Mouse (Mus musculus) hindbrain, embryonic 11.5 days (tissue): ENCODE measurements around the gene Cerk. TPM values are rescaled to one million over a fixed set of nuclear protein-coding genes. Genes with fewer than 3 reads are reported as not detected.
"Not testable (repeated sequence)": the region's sequence is repeated elsewhere in the genome, so short reads cannot be mapped to it uniquely, and the experiment has no call there.

Source experiments
- ATAC-seq: fragments of 200-750 bp; cut with Nextera tagmentation; 2 replicates; pipeline ENCODE4 v1.8.0; 2017; ENCODE audit warnings: mild to moderate bottlenecking, moderate TSS enrichment, moderate library complexity; ENCODE audit not compliant: low FRiP score
- DNase-seq: peaks from one replicate; pipeline ENCODE4 v3.0.0-alpha.2; 2015; ENCODE audit warnings: low spot score
- H3K27ac ChIP-seq: fragments of 300-500 bp; sonication (generic); 2 replicates; pipeline ENCODE4 v1.5.1; 2014; ENCODE audit warnings: mild to moderate bottlenecking, low read depth, low read length
- H3K27me3 ChIP-seq: fragments of 300-500 bp; sonication (generic); 2 replicates; pipeline ENCODE4 v1.6.1; 2014; ENCODE audit warnings: mild to moderate bottlenecking, low read length, moderate library complexity, mixed read lengths; ENCODE audit not compliant: control insufficient read depth, insufficient read depth
- H3K36me3 ChIP-seq: fragments of 300-500 bp; sonication (generic); 2 replicates; pipeline ENCODE4 v1.6.1; 2014; ENCODE audit warnings: mild to moderate bottlenecking, low read length, moderate library complexity, mixed read lengths; ENCODE audit not compliant: control insufficient read depth, insufficient read depth
- H3K4me1 ChIP-seq: fragments of 300-500 bp; sonication (generic); replicated peaks from 2 replicates; pipeline ENCODE4 v1.6.1; 2014; ENCODE audit warnings: low read length, mixed read lengths; ENCODE audit not compliant: control insufficient read depth, insufficient read depth
- H3K4me2 ChIP-seq: fragments of 300-500 bp; sonication (generic); replicated peaks from 2 replicates; pipeline ENCODE4 v1.6.1; 2014; ENCODE audit warnings: mild to moderate bottlenecking, low read depth, low read length
- H3K4me3 ChIP-seq: fragments of 300-500 bp; sonication (generic); 2 replicates; pipeline ENCODE4 v1.5.1; 2014; ENCODE audit warnings: low read depth, low read length
- H3K9ac ChIP-seq: fragments of 300-500 bp; sonication (generic); 2 replicates; pipeline ENCODE4 v1.6.1; 2014; ENCODE audit warnings: low read depth, low read length
- H3K9me3 ChIP-seq: fragments of 300-500 bp; sonication (generic); 2 replicates; pipeline ENCODE4 v1.6.1; 2016; ENCODE audit warnings: low read length; ENCODE audit not compliant: control insufficient read depth
- WGBS: fragments of 180-500 bp; shearing (Covaris S2); extraction: QIAGEN DNeasy Blood & Tissue Kit; methylation state at CpG from one replicate; pipeline ENCODE4 v1.1.7; 2014; 5-methylcytosine and 5-hydroxymethylcytosine counted together
- polyA plus RNA-seq: library from polyadenylated mRNA; unstranded; fragments of >200 nt; fragmentation: Nextera tagmentation; extraction: Ambion mirVana; gene quantifications from 2 replicates; pipeline ENCODE4 v1.2.1, GENCODE M21; 2014

Cerk gene
- polyA plus RNA-seq, 1 experiment from 2014 or later: 16.9 TPM

GRCm38 (mm10) chr15:86201696-86202330 lies 15.9 kb upstream of the Cerk start:
- H3K27me3 ChIP-seq: no peaks in the 10 kb centered on the region
- no peak overlapping the region for H3K9ac ChIP-seq
- DNase-seq (no peak), ATAC-seq (no peak)
- no peak overlapping the region for H3K4me2 ChIP-seq
- no peak overlapping the region for H3K4me3 ChIP-seq
- no peak overlapping the region for H3K27ac ChIP-seq
- WGBS: 75% methylated on average over 9 of the region's 9 CpGs
- H3K4me1 ChIP-seq: no peaks in the 10 kb centered on the region
- H3K36me3 ChIP-seq: no peaks in the 10 kb centered on the region
- H3K9me3 ChIP-seq: no peaks in the 10 kb centered on the region

GRCm38 (mm10) chr15:86201095-86201494 lies 15.2 kb upstream of the Cerk start:
- Histone ChIP-seq H3K4me2 (no peak overlapping the region), H3K4me3 (no peak overlapping the region), H3K9ac (no peak overlapping the region), H3K27me3 (no peaks in the 10 kb centered on the region), H3K27ac (no peak overlapping the region), H3K9me3 (no peaks in the 10 kb centered on the region), H3K4me1 (no peaks in the 10 kb centered on the region), H3K36me3 (no peaks in the 10 kb centered on the region)
- 38% methylated on average over 4 of the region's 4 CpGs for WGBS
- no peak for ATAC-seq
- DNase-seq: no peak

- no peak for DNase-seq
- H3K27ac ChIP-seq: no peak overlapping the region
- H3K4me2 ChIP-seq: no peak overlapping the region
- H3K9ac ChIP-seq: no peak overlapping the region
- no peak overlapping the region for H3K4me3 ChIP-seq
- ATAC-seq: no peak
- H3K27me3 ChIP-seq: no peaks in the 10 kb centered on the region
- H3K4me1 ChIP-seq: no peaks in the 10 kb centered on the region
- WGBS: 46% methylated on average over 4 of the region's 4 CpGs
- H3K36me3 ChIP-seq: no peaks in the 10 kb centered on the region
- H3K9me3 ChIP-seq: no peaks in the 10 kb centered on the region
Measured at GRCm38 (mm10) chr15:86200169-86200568, 14.2 kb upstream of the Cerk start.

GRCm38 (mm10) chr15:86199482-86199881 lies 13.5 kb upstream of the Cerk start:
- no peaks in the 10 kb centered on the region for H3K27me3 ChIP-seq
- H3K4me1 ChIP-seq: no peaks in the 10 kb centered on the region
- DNase-seq: no peak
- H3K4me3 ChIP-seq: no peak overlapping the region
- H3K4me2 ChIP-seq: no peak overlapping the region
- no peak overlapping the region for H3K9ac ChIP-seq
- H3K27ac ChIP-seq: no peak overlapping the region
- H3K36me3 ChIP-seq: no peaks in the 10 kb centered on the region
- WGBS: 73% methylated on average over 4 of the region's 4 CpGs
- H3K9me3 ChIP-seq: no peaks in the 10 kb centered on the region
- ATAC-seq: no peak

- no peak overlapping the region for H3K27ac ChIP-seq
- H3K4me1 ChIP-seq: no peaks in the 10 kb centered on the region
- no peak overlapping the region for H3K4me2 ChIP-seq
- H3K27me3 ChIP-seq: no peaks in the 10 kb centered on the region
- ATAC-seq (no peak), DNase-seq (no peak)
- H3K9me3 ChIP-seq: no peaks in the 10 kb centered on the region
- 88% methylated on average over 5 of the region's 5 CpGs for WGBS
- no peak overlapping the region for H3K9ac ChIP-seq
- H3K36me3 ChIP-seq: no peaks in the 10 kb centered on the region
- H3K4me3 ChIP-seq: no peak overlapping the region
Measured at GRCm38 (mm10) chr15:86199052-86199451, 13.1 kb upstream of the Cerk start.

- not testable (repeated sequence) for H3K4me2 ChIP-seq, H3K27ac ChIP-seq, DNase-seq, H3K36me3 ChIP-seq, H3K4me3 ChIP-seq, H3K9me3 ChIP-seq, H3K4me1 ChIP-seq, H3K9ac ChIP-seq, H3K27me3 ChIP-seq
- 71% methylated on average over 55 of the region's 55 CpGs for WGBS
- peak; percentile 90 for ATAC-seq
Measured at GRCm38 (mm10) chr15:86194676-86195453, 8.9 kb upstream of the Cerk start.

- no peak for ATAC-seq
- WGBS: 83% methylated on average over 3 of the region's 3 CpGs
Measured at GRCm38 (mm10) chr15:86191933-86192332, 6.0 kb upstream of the Cerk start.

GRCm38 (mm10) chr15:86191505-86191904 lies 5.6 kb upstream of the Cerk start:
- H3K4me3 ChIP-seq: no peak overlapping the region
- no peak overlapping the region for H3K4me2 ChIP-seq
- no peaks in the 10 kb centered on the region for H3K4me1 ChIP-seq
- no peak for DNase-seq
- no peak overlapping the region for H3K27ac ChIP-seq
- H3K36me3 ChIP-seq: no peaks in the 10 kb centered on the region
- H3K27me3 ChIP-seq: no peaks in the 10 kb centered on the region
- 52% methylated on average over 1 of the region's 1 CpGs for WGBS
- no peaks in the 10 kb centered on the region for H3K9me3 ChIP-seq
- no peak for ATAC-seq
- H3K9ac ChIP-seq: no peak overlapping the region

More at GRCm38 (mm10) chr15:86191933-86192332, 6.0 kb upstream of the Cerk start:
- Histone ChIP-seq H3K9me3 (no peaks in the 10 kb centered on the region), H3K27me3 (no peaks in the 10 kb centered on the region), H3K4me2 (no peak overlapping the region), H3K36me3 (no peaks in the 10 kb centered on the region), H3K4me1 (no peaks in the 10 kb centered on the region), H3K4me3 (no peak overlapping the region), H3K9ac (no peak overlapping the region), H3K27ac (no peak overlapping the region)
- no peak for DNase-seq

GRCm38 (mm10) chr15:86190387-86190786 lies 4.4 kb upstream of the Cerk start:
- Histone ChIP-seq H3K4me3 (no peak overlapping the region), H3K27me3 (no peaks in the 10 kb centered on the region), H3K4me2 (no peak overlapping the region), H3K9me3 (no peaks in the 10 kb centered on the region), H3K9ac (no peak overlapping the region), H3K36me3 (no peaks in the 10 kb centered on the region), H3K4me1 (no peaks in the 10 kb centered on the region), H3K27ac (no peak overlapping the region)
- WGBS: 80% methylated on average over 3 of the region's 3 CpGs
- no peak for DNase-seq
- ATAC-seq: no peak
